Mouse (Mus musculus) gastrocnemius, adult 2 months (tissue): ENCODE data around the gene Vill. TPM values are rescaled to one million over a fixed set of nuclear protein-coding genes. Genes with fewer than 3 reads are reported as not detected.
A peak's percentile ranks its signal among the peaks of the same experiment; 100 is the strongest.

Experiments
- DNase-seq: peaks from one replicate; pipeline ENCODE4 v3.0.0; 2022
- H3K27ac ChIP-seq: fragments of 200-600 bp; 2 replicates; pipeline ENCODE4 v1.8.1; 2022; ENCODE audit warnings: mild to moderate bottlenecking
- H3K4me3 ChIP-seq: fragments of 200-600 bp; 2 replicates; pipeline ENCODE4 v1.8.1; 2022; ENCODE audit warnings: mild to moderate bottlenecking, moderate library complexity
- CTCF ChIP-seq: fragments of 200-600 bp; IDR thresholded peaks from 2 replicates; pipeline ENCODE4 v1.8.1; 2022; ENCODE audit warnings: antibody characterized with exemption, mild to moderate bottlenecking, moderate library complexity
- intact Hi-C: fragments of 180-260 bp; cut with DNase I; formaldehyde crosslinking; loops from one replicate; pipeline ENCODE4 v1.15.1; 2025
- long read RNA-seq, 2 experiments: library from polyadenylated mRNA; stranded (forward); transcript quantifications; one replicate each; pipeline ENCODE4 v2.0.0; 2021
- total RNA-seq, 2 experiments: library from RNA; stranded (reverse); gene quantifications; 2 replicates each; pipeline ENCODE4 v1.2.3; 2021

Vill gene
- under 1 TPM in 1 of 2 experiments, not detected in 1; 0.45 TPM for total RNA-seq
- long read RNA-seq, experiment 1: 0 reads
- long read RNA-seq, experiment 2: 0 reads

DNA sequence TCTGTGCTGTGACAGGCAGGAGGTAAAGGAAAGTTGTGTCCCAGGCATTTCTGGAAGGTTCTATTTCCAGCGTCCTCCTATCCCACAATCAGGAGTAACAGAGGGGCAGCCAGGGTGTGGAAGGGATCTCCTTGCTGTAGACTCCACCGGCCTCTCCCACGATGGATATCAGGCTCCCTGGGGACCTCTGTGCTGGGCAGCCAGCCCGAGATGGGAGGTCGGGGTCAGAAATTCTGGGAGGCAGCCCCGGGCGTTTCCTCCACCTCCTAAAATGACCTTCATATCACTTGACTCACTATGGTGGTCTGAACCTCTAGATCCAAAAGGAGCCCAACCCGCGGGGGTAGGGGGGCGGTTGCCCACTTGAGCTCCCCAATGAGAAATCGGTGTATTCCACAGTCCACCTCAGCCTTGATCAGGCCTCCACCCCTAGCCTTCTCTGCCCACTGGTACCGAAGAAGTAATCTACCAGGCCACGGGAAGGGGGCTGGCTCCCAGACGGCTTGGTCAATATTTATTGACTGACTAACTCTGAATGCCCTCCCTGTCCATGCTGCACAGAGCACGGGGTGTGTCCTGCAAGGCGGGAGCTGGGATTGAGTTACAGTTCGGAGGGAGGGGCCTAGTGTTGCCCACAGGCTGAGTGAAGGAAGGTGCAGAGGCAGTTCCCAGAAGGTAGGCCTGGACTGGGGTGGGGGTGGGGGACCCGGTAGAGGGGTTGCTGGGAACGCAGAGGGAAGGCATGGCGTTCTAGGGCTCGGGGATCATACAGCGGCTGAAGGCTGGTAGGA, at the start of gene Vill:
TSS of gene Vill (plus strand) at position 625 of the 791 bp plus-strand sequence.
- H3K4me3 ChIP-seq: peak within 1 kb of the TSS; percentile 57
- peak; percentile 61 for DNase-seq
- no peak for TF ChIP-seq CTCF
- intact Hi-C loops: no loop called here
- peak within 1 kb of the TSS; percentile 31; the same call in 1 of the 2 replicates for H3K27ac ChIP-seq

DNA sequence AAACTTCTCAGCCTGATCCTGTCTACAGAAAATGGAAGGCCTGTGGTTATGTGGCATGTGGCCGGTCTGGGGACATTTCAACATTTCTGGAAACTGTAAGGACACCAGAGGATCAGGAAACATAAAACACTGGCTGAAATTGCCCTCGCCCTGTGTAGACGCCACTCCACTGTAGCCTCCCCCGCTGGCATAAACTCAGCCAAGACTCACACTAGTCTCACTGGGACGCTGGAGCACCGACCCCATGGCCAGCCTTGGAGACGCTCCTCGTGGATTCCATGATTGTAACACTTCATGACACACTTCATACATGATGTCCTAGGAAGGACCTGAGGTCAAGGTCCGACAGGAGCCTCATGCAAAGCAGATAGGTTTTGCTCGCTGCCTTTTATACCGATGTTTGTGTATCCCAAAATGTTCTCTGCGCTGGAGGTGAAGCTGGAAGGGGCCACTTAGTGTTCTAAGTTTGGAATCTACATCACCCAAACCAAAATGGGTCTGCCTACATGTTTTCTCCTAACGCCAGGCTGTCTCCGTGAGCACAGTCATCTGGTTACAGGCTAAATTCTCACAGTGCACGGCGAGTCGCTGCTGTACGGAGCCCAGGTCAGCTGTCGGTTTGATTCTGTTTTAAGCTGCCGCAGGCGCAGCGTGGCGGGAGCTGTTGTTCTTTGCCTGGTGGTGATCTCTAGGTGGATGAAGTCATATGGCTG, 48.4 kb upstream of the Vill start:
- Histone ChIP-seq H3K27ac (peak overlapping the region; percentile 48), H3K4me3 (peak overlapping the region; percentile 8; the same call in 1 of the 2 replicates)
- no peak for DNase-seq
- intact Hi-C loops: no loop called here
- no peak for TF ChIP-seq CTCF

DNA sequence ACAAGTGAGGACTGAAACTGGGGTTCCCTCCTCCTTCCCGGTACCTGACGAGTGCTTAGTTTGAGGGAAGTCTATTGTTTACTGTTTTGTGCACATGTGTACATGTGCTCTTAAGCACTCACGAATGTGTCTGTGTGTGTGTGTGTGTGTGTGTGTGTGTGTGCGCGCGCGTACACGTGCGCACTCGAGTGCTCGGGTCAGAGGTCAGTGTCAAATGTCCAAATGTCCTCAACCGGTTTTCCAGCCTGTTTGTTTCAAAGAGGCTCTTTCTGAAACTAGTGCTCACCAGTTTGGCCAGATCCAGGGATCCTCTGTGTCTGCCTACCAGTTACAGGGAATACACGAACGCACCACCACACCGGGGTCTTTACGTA, 47.9 kb upstream of the Vill start:
- peak overlapping the region; percentile 48 for H3K27ac ChIP-seq
- no peak for TF ChIP-seq CTCF
- peak overlapping the region; percentile 8; the same call in 1 of the 2 replicates for H3K4me3 ChIP-seq
- intact Hi-C loops: no loop called here
- no peak for DNase-seq

DNA sequence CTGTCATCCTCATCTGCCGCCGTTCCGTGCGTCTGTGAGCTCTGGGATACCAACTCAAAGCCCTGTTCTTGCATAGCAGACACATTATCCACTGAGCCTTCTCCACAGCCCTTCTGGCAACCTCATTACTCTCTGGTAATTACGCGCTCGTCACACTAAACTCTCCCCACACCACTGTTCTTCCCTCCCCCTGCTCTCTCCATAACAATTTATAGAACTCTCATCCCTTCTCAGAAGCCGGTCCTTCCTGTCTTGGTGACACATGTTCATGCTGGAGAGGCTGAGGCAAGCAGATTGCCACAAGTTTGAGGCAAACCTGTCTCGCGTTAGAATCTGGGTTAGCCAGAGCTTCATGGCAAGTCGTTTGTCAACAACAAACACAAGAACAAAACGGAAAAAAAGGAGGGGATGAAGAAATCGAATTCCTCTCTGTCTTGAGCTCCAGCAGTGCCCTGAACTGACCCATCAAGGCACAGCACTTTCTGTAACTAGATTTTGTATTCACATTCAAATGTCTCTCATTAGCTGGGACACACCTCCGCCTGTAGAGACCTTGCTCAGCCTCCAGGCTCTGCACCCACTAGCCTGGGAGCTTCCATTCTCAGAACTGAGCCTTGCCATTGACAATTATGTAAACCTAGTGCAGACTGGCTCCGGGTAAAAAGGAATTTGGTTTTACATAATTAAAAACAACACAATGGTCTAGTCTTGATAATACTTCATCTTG, 47.1 kb upstream of the Vill start:
- Histone ChIP-seq H3K27ac (peak overlapping the region; percentile 48; the same call in 1 of the 2 replicates), H3K4me3 (no peak overlapping the region)
- no peak for DNase-seq
- intact Hi-C loops: no loop called here
- TF ChIP-seq CTCF: no peak

DNA sequence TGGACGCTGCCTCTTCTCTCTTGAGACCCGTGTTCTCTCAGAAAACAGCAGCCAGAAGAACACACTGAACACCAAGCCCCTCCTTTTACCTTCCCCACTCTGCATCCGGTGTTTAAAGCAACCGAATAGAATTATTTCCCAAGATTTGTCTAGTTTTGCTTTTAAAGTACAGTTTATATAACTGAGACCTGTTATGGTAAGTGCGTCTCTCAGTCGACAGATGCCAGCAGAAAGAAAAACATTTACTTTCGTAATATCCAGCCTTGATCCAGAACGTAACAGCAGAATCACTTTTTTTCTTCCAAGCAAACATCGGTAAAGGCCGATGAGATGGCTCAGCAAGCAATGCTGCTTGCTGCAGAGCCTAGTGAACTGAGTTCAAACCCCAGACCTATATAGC, 45.3 kb upstream of the Vill start:
- no peak for TF ChIP-seq CTCF
- intact Hi-C loops: no loop called here
- no peak for DNase-seq
- Histone ChIP-seq H3K4me3 (no peak overlapping the region), H3K27ac (peak overlapping the region; percentile 63)

DNA sequence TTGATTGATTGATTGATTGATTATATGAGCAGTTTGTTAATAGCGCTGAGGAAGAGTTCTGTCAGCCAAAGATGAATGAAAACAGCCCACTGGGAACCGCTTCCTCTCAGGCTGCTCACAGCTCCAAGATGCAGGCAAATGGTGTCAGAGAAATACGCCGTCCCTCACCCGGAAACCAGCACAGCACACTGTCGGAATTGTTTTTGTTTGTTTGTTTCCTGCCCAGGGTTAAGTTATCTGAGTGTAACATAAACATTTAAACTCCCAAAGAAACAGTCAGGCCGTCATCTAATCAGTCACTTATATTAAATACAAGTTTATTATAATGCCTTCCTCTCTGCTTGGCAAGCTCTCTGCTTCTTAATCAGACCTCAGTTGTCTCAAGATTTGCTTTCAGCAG, 43.7 kb upstream of the Vill start:
- TF ChIP-seq CTCF: no peak
- intact Hi-C loops: no loop called here
- no peak overlapping the region for H3K4me3 ChIP-seq
- H3K27ac ChIP-seq: no peak overlapping the region
- DNase-seq: no peak

DNA sequence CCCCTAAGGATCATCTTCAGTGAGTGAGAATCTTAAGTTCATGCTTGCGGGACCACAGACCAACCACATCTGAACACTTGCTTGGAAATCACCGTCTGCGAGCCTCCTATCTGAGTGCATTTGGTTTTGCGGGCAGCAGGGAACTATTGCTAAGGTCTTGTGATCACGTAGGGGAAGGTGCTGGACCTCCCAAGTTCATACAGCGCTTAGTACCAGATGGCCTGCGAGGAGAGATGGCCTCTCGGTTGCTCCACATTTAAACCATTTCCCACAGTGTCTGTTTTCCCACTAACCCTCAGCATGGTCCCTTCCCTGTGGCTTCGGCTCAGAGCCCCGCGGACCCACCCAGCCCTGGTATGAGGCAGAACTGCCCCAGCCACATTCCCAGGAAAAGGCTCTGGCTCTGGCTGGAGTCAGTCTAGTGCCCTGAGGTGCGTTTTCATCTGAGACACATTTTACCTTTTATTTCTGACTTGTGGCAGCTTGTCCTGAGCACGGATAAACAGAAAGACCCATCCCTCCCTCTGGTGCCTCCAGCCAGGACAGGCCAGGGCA, 42.3 kb upstream of the Vill start:
- H3K4me3 ChIP-seq: no peak overlapping the region
- TF ChIP-seq CTCF: no peak
- intact Hi-C loops: no loop called here
- no peak for DNase-seq
- H3K27ac ChIP-seq: no peak overlapping the region

DNA sequence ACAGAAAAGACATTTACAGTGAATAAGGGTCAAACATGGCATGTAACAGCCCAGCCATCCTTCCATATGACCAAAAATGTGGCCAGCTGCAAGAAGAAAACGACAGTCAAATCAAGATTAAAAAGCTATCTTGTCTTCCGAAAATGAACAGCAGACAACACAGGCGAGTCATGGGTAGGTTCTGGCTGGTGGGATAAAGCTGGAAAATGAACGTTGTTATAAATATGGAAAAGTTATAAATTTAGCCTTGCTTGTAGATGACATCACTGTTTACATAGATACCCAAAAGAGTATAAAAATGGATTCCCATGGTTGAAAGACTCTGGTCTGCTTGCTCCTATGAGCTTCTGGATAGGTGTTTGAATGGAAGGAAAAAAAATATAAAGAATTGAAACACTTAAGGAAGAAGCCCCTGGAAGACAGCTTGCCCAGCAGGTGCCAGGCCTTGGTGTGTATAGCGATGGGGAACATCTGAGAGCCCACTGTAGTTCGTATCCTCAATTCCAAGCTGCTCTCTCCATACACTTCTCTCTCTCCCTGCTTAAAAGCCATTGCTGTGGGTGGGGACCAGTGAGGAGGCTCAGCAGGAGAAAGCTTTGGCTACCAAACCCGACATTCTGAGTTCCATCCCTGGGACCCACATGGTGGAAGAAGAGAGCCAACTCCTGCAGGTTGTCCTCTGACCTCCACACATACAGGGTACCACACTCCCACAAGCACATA, 35.6 kb upstream of the Vill start:
- no peak for DNase-seq
- intact Hi-C loops: no loop called here
- Histone ChIP-seq H3K27ac (no peak overlapping the region), H3K4me3 (no peak overlapping the region)
- TF ChIP-seq CTCF: no peak

DNA sequence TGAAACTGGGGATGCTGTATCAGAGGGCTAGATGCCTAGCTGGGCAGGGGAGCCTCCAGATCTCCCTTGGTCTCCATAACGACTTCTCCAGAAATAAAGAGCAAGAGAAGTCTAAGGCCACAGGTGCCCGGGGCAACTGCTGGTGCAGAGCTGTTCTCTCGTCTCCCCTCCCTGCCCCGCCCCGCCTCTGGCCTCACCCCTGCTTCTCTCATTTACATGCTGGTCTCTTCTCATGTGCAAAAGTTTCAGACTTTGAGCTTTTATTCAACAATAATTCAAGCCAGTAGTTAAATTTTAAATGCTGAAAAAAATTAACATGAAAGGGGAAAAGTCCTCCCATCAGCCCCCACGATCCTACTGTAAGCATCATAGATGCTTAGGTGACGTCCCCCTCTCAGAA, 30.8 kb upstream of the Vill start:
- no peak for TF ChIP-seq CTCF
- DNase-seq: no peak
- intact Hi-C loops: no loop called here
- no peak overlapping the region for H3K27ac ChIP-seq
- H3K4me3 ChIP-seq: no peak overlapping the region

DNA sequence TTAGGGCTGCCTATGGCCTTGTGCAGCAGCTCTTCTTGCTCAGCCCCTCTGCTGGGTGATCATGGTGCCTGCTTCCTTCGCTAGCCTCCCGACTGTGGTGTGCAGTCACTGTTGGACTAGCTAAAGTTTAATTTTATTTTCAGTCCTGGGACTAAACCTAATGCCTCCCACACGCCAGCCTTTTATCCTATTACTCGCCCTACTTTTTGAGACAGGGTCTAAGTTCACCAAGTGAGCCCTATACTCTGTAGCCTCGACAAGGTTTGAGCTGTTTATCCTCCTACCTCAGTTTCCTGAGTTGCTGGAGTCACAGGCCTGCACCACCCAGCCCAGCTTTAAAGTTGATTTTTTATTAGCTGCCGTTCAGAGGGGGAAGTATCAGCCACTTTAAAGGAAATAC, 27.3 kb upstream of the Vill start:
- intact Hi-C loops: no loop called here
- no peak overlapping the region for H3K4me3 ChIP-seq
- H3K27ac ChIP-seq: 0 out of 2 replicates have a peak overlapping the region, but pooled peaks have one; percentile 8
- no peak for DNase-seq
- TF ChIP-seq CTCF: no peak

DNA sequence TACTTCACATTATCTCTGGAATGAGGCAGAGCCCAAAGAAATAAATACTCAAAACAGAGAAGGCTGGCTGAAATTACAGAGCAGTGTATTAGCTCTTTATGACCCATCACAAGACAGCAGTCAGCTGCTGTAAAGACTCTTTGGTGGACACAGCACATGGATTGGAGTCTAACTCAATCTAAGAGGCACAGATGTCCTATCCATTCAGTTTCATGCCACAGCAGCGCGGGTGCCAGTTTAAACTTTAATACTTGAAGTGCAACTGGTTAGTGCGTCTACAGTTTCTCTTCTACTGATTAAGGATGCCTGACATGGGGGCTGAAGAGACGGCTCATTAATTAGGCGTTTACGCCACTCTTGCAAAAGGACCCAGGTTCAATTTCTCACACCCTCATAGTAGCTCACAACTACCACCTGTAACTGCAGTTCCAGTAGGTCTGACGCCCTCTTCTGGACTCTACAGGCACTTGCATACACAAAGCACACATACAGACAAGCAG, 26.7 kb upstream of the Vill start:
- no peak overlapping the region for H3K27ac ChIP-seq
- DNase-seq: no peak
- no peak overlapping the region for H3K4me3 ChIP-seq
- no peak for TF ChIP-seq CTCF
- intact Hi-C loops: no loop called here

DNA sequence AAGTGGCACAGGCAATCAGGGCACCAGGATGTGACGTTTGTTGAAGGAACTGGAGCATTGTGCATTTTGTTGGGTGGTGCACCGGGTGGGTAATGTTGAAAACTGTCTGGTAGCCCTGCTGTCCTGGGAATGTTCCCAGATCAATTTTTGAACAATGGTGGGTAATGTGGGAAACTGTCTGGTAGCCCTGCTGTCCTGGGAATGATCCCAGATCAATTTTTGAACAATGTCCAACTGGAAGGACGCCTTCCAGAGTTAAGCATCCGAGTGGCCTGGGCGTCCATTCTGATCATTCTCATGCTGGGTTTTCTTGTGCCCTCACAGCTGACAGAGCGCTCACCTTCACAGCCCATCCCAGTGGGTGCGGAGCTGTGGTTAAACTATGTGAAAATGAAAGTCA, 25.2 kb upstream of the Vill start:
- DNase-seq: no peak
- intact Hi-C loops: no loop called here
- Histone ChIP-seq H3K4me3 (no peak overlapping the region), H3K27ac (no peak overlapping the region)
- no peak for TF ChIP-seq CTCF
